Mouse (Mus musculus) embryonic facial prominence, embryonic 10.5 days (tissue): ENCODE measurements around the gene Pdcd1lg2. TPM values are rescaled to one million over a fixed set of nuclear protein-coding genes. Genes with fewer than 3 reads are reported as not detected.
A peak's percentile ranks its signal among the peaks of the same experiment; 100 is the strongest.

Experiments used
- DNase-seq: peaks from one replicate; pipeline ENCODE4 v3.0.0-alpha.2; 2017; ENCODE audit warnings: low spot score
- H3K27ac ChIP-seq: fragments of 300-500 bp; sonication (generic); replicated peaks from 2 replicates; pipeline ENCODE4 v1.5.1; 2016; ENCODE audit warnings: mild to moderate bottlenecking
- H3K27me3 ChIP-seq: fragments of 300-500 bp; sonication (generic); replicated peaks from 2 replicates; pipeline ENCODE4 v1.6.1; 2016; ENCODE audit warnings: low read depth, mild to moderate bottlenecking; ENCODE audit not compliant: poor library complexity, severe bottlenecking
- H3K36me3 ChIP-seq: fragments of 300-500 bp; sonication (generic); replicated peaks from 2 replicates; pipeline ENCODE4 v1.6.1; 2016; ENCODE audit warnings: mild to moderate bottlenecking, moderate library complexity
- H3K4me1 ChIP-seq: fragments of 300-500 bp; sonication (generic); 2 replicates; pipeline ENCODE4 v1.6.1; 2016
- H3K4me3 ChIP-seq: fragments of 300-500 bp; sonication (generic); 2 replicates; pipeline ENCODE4 v1.5.1; 2016; ENCODE audit warnings: mild to moderate bottlenecking, moderate library complexity
- H3K9me3 ChIP-seq: fragments of 300-500 bp; sonication (generic); 2 replicates; pipeline ENCODE4 v1.6.1; 2016; ENCODE audit warnings: mild to moderate bottlenecking
- WGBS: fragments of 180-500 bp; shearing (Covaris S2); methylation state at CpG from one replicate; pipeline ENCODE4 v1.1.7; 2016; 5-methylcytosine and 5-hydroxymethylcytosine counted together
- polyA plus RNA-seq: library from polyadenylated mRNA; unstranded; fragments of >200 nt; fragmentation: Nextera tagmentation; extraction: Ambion mirVana; gene quantifications from 2 replicates; pipeline ENCODE4 v1.2.1, GENCODE M21; 2016

Pdcd1lg2 gene
- polyA plus RNA-seq, 1 experiment from 2014 or later: not detected

DNA sequence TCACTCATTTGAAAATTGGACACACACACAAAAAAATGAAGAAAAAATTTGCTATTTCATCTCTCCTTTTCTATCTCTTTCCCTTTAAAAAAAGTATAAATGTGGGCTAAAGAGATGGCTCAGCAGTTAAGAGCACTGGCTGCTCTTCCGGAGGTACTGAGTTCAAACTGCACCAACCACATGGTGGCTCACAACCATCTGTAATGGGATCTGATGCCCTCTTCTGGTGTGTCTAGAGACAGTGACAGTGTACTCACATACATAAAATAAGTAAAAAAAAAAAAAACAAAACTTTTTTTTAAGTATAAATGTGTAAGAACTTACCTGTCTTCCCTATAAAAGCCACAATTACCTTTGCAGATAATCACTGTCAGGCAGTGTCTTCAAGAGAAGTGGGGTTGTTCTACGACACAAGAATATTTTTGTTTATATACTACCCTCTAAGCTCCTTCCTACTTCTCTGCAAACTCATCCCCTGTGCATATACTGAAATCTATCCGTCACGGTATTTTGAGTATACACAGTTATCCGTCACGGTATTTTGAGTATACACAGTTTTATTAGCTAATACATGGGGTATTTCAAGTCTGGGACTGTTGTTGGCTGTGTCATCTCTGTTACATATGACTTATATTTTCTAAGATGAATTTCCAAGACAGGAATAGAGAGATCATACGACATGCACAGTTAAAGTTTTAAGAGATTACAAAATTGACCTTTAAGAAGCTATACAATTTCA is 40.0 kb upstream of the Pdcd1lg2 start:
- H3K4me1 ChIP-seq: peaks cover 6% of the 10 kb centered on the region
- WGBS: 91% methylated on average over 7 of the region's 7 CpGs
- DNase-seq: no peak
- H3K36me3 ChIP-seq: no peaks in the 10 kb centered on the region
- H3K27me3 ChIP-seq: peaks cover 24% of the 10 kb centered on the region
- no peak overlapping the region for H3K27ac ChIP-seq
- H3K4me3 ChIP-seq: no peak overlapping the region
- H3K9me3 ChIP-seq: no peaks in the 10 kb centered on the region

DNA sequence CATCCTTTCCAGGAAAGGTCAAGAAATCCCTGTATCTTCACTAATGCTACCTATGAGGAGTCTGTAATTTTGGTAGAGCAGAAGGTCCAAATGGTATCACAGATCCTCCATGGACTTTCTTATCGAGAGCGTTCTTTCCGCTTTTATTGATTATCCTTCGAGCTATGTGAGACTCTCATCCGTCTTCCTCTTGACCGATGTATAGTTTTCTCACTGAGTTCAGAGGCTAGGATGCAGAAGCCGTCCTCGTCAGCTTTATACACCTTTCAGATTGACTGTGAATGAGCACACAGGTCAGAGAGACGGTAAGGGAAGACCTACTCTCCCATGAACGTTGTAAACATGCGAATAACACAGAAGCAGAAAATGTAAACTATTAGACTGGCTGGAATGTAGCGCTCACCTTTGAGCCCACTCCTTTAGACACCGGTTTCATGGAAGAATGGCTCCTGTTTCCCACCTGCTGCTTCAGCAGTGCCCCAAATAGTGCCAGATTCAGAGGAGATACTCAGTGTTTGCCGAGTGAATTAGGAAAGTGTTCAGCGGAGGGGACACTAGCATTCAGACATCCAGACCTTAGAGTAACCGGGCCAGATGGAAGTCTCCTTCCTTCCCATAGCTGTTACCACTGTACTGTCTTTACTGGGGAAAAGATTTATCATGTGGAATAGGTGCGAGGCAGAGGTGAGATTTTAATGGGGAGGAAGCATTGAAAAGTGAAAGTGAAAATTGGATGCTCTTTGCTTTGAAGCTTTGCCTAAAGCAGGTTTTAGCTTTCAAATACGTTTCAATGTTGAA is 39.2 kb upstream of the Pdcd1lg2 start:
- Histone ChIP-seq H3K4me1 (peaks cover 6% of the 10 kb centered on the region), H3K27me3 (peaks cover 17% of the 10 kb centered on the region), H3K4me3 (no peak overlapping the region), H3K36me3 (no peaks in the 10 kb centered on the region), H3K27ac (no peak overlapping the region), H3K9me3 (no peaks in the 10 kb centered on the region)
- no peak for DNase-seq
- whole genome bisulfite sequencing: 83% methylated on average over 18 of the region's 18 CpGs

DNA sequence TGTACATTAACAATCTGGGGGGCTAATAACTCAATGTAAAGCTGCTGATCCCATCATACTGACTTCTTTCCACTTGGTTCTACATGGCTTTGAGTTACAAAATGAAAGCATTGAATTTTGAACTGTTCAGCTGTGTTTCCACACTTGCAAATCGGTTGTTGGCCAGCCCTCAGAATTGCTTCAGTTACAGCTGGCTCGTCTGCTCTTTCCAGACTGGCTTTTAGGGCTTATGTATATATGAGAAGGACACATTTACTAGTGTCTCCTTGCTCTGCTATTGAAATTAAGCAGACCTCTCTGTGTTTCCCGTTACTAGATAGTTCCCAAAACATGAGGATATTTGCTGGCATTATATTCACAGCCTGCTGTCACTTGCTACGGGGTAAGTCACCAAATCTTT is 38.6 kb upstream of the Pdcd1lg2 start:
- H3K4me1 ChIP-seq: peaks cover 4% of the 10 kb centered on the region
- 82% methylated on average over 4 of the region's 4 CpGs for WGBS
- DNase-seq: no peak
- no peak overlapping the region for H3K27ac ChIP-seq
- no peak overlapping the region for H3K4me3 ChIP-seq
- H3K36me3 ChIP-seq: no peaks in the 10 kb centered on the region
- peaks cover 13% of the 10 kb centered on the region for H3K27me3 ChIP-seq
- no peaks in the 10 kb centered on the region for H3K9me3 ChIP-seq

DNA sequence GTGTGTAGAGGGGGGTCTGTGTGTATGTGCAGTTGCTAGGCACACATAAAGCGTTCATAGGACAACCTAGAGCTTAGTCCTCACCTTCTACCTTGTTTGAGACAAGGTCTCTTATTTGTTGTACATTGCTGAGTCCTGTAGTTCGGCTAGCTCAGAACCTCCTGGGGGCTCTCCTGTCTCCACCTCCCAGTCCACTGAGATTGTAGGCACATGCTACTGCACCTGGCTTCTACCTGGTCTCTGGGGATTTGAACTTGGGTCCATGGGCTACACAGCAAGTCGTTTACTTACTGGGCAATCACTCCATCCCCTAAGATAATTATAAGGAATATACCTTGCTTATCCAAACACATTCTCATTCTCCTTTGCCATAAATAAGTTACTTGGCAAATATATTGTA is 38.1 kb upstream of the Pdcd1lg2 start:
- DNase-seq: no peak
- WGBS: 87% methylated on average over 3 of the region's 3 CpGs

DNA sequence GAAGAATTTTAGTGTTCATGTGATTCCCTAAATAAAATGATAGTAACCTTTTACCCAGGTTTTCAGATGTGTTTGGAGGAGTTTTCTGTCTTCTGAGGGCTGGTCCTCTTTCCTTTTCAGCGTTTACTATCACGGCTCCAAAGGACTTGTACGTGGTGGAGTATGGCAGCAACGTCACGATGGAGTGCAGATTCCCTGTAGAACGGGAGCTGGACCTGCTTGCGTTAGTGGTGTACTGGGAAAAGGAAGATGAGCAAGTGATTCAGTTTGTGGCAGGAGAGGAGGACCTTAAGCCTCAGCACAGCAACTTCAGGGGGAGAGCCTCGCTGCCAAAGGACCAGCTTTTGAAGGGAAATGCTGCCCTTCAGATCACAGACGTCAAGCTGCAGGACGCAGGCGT is 37.3 kb upstream of the Pdcd1lg2 start:
- H3K27ac ChIP-seq: no peak overlapping the region
- no peaks in the 10 kb centered on the region for H3K4me1 ChIP-seq
- WGBS: 44% methylated on average over 11 of the region's 11 CpGs
- 0 out of 2 replicates have a peak overlapping the region, but pooled peaks have one; percentile 24 for H3K4me3 ChIP-seq
- H3K9me3 ChIP-seq: no peaks in the 10 kb centered on the region
- H3K27me3 ChIP-seq: peaks cover under 1% of the 10 kb centered on the region; the same call in 1 of the 2 replicates
- DNase-seq: no peak
- H3K36me3 ChIP-seq: no peaks in the 10 kb centered on the region

More for the DNA sequence above, 38.1 kb upstream of the Pdcd1lg2 start:
- no peaks in the 10 kb centered on the region for H3K36me3 ChIP-seq
- H3K27ac ChIP-seq: no peak overlapping the region
- no peak overlapping the region for H3K4me3 ChIP-seq
- H3K4me1 ChIP-seq: no peaks in the 10 kb centered on the region
- H3K27me3 ChIP-seq: peaks cover 8% of the 10 kb centered on the region
- no peaks in the 10 kb centered on the region for H3K9me3 ChIP-seq

DNA sequence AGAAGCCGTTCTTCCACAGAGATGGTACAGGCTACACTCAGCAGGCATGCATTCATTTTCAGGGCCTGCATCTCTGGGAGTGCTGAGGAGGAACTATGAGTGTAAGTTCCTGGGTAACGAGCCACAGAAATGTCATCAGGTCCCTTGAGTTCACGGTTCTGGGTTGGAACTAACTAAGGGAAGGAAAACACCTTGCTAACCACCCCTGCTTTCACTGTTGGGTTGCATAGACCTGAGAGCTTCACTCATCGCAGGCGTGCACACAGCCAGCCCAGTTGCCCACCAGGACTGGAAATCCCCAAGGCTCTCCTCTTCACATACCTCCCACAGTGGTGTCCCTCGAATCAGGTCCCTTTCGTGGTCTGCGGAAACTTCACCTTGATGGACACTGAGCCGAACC is 35.8 kb upstream of the Pdcd1lg2 start:
- no peaks in the 10 kb centered on the region for H3K9me3 ChIP-seq
- no peak for DNase-seq
- whole genome bisulfite sequencing: 88% methylated on average over 9 of the region's 9 CpGs

DNA sequence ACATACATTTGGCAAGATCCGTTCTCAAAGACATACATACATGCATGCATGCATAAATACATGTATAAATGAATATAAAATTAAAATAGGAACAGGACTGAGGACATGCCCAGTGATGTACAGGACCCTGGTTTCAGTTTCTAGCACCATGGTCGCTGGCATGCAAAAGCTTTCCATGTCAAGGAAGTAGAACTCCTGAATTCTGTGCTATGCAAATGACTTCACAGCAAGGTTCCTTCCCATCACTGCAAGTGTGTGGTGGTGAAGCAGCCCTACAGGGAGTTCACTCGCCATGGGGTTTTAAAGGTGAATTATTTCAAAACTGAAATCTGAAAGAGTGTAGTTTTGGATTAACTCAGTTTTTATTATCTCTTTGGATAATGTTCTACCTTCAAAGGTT is 34.3 kb upstream of the Pdcd1lg2 start:
- H3K27me3 ChIP-seq: no peaks in the 10 kb centered on the region; the same call in 1 of the 2 replicates
- no peaks in the 10 kb centered on the region for H3K4me1 ChIP-seq
- WGBS: 70% methylated on average over 3 of the region's 3 CpGs
- no peak for DNase-seq
- no peak overlapping the region for H3K27ac ChIP-seq
- no peaks in the 10 kb centered on the region for H3K36me3 ChIP-seq
- no peak overlapping the region for H3K4me3 ChIP-seq
- H3K9me3 ChIP-seq: no peaks in the 10 kb centered on the region

More for the DNA sequence above, 35.8 kb upstream of the Pdcd1lg2 start:
- Histone ChIP-seq H3K36me3 (no peaks in the 10 kb centered on the region), H3K27me3 (no peaks in the 10 kb centered on the region; the same call in 1 of the 2 replicates), H3K27ac (no peak overlapping the region), H3K4me1 (no peaks in the 10 kb centered on the region), H3K4me3 (no peak overlapping the region)

DNA sequence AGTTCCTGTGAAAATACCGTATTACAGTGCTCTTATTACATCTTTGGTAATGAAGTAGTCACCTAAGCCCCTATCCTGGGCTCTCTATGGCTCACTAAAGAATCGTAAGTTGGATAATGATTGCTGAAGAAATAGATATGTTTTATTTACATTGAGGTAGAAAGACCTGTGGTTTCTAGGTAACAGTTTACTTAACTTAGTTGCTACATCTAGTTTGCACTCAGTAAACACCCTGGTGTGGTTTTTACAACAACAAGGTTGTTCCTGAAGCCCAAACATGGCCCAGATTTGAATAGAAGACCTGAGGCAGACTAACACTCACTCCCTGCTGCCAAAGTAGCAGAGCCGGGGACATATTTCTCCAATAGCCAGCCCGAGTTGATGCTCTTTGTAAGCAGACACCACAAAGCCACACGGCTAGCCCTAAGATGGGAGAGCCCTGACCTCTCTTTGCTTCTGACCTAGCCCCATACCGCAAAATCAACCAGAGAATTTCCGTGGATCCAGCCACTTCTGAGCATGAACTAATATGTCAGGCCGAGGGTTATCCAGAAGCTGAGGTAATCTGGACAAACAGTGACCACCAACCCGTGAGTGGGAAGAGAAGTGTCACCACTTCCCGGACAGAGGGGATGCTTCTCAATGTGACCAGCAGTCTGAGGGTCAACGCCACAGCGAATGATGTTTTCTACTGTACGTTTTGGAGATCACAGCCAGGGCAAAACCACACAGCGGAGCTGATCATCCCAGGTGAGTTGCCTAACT is 30.7 kb upstream of the Pdcd1lg2 start:
- 88% methylated on average over 14 of the region's 14 CpGs for WGBS
- Histone ChIP-seq H3K4me1 (no peaks in the 10 kb centered on the region), H3K4me3 (no peak overlapping the region), H3K27ac (no peak overlapping the region), H3K36me3 (no peaks in the 10 kb centered on the region), H3K27me3 (no peaks in the 10 kb centered on the region), H3K9me3 (no peaks in the 10 kb centered on the region)
- no peak for DNase-seq

DNA sequence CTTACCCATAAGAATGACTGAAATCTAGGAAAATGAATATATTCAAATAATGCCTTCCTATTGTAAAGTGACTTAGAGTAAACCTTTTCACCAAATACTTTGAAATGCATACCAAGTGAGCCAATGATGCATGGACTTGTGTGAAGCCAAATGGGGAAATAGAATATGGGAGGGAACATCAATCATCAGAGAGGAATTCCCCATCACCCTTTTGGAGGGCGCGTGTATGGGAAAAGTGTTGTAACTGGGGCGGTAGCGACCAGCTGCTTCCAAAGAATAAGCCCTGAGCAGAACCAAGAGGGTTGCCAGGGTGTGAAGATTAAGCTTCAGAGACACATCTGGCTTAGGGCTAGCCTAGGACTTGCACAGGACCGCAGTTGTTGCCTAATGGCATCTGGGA is 27.4 kb upstream of the Pdcd1lg2 start:
- DNase-seq: no peak
- 91% methylated on average over 5 of the region's 5 CpGs for WGBS
- Histone ChIP-seq H3K4me3 (no peak overlapping the region), H3K4me1 (no peaks in the 10 kb centered on the region), H3K36me3 (no peaks in the 10 kb centered on the region), H3K27ac (no peak overlapping the region), H3K9me3 (no peaks in the 10 kb centered on the region), H3K27me3 (no peaks in the 10 kb centered on the region)

DNA sequence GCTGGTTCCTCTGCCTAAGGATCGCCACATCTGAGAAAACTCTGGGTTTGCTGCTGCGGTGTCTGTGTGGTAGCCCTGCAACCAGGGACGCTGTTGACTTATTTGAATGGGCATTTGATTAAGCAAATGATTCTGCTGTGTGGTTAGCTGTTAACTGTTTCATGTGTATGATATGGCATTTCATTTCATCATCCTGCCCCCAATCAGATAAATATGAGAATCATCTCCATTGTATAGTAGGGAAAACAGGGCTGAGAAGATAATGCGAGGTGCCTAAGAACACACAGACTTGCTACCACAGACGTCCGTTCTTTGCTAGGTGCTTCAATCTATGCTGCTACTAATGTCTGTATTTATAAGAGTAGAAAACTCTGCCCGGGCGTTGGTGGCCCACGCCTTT is 26.3 kb upstream of the Pdcd1lg2 start:
- Histone ChIP-seq H3K27ac (no peak overlapping the region), H3K4me3 (no peak overlapping the region), H3K27me3 (no peaks in the 10 kb centered on the region), H3K9me3 (no peaks in the 10 kb centered on the region), H3K36me3 (no peaks in the 10 kb centered on the region), H3K4me1 (no peaks in the 10 kb centered on the region)
- DNase-seq: no peak
- 88% methylated on average over 9 of the region's 9 CpGs for WGBS

DNA sequence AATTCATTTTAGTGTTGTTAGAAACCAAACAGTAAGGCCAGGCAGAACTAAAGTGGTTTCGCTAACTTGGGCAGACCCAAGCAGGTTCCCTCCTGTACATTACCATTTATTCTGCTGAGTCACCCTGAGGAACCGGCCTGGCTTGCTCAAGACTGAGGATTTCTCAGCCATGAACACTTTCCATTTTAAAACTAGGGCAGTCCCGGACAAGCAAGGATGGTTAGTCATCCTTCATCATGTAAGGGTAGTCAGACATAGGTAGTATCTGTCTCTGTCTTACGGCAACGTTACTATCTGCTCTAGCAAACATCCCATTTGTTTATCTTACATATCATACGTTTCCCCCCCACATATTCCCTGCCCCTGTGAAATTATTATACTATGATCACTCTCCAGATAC is 25.7 kb upstream of the Pdcd1lg2 start:
- 88% methylated on average over 6 of the region's 6 CpGs for WGBS

DNA sequence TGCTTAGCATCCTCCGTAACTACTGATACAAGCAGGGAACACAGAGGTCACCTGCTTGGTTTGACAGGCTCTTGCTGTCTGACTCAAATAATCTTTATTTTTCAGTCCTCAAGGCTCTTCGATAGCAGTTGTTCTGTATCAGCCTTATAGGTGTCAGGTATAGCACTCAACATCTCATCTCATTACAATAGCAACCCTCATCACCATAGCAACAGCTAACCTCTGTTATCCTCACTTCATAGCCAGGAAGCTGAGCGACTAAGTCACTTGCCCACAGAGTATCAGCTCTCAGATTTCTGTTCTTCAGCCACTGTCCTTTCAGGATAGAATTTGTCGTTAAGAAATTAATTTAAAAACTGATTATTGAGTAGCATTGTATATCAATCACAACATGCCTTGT is 24.9 kb upstream of the Pdcd1lg2 start:
- H3K4me3 ChIP-seq: no peak overlapping the region
- no peaks in the 10 kb centered on the region for H3K27me3 ChIP-seq
- no peaks in the 10 kb centered on the region for H3K9me3 ChIP-seq
- DNase-seq: no peak
- WGBS: 85% methylated on average over 4 of the region's 4 CpGs
- H3K27ac ChIP-seq: no peak overlapping the region
- H3K4me1 ChIP-seq: no peaks in the 10 kb centered on the region
- no peaks in the 10 kb centered on the region for H3K36me3 ChIP-seq

More for the DNA sequence above, 25.7 kb upstream of the Pdcd1lg2 start:
- no peaks in the 10 kb centered on the region for H3K36me3 ChIP-seq
- H3K27me3 ChIP-seq: no peaks in the 10 kb centered on the region
- H3K27ac ChIP-seq: no peak overlapping the region
- no peaks in the 10 kb centered on the region for H3K4me1 ChIP-seq
- no peak overlapping the region for H3K4me3 ChIP-seq
- no peaks in the 10 kb centered on the region for H3K9me3 ChIP-seq
- no peak for DNase-seq
